Mouse (Mus musculus): ENCODE results near the gene 2810459M11Rik.

DNA sequence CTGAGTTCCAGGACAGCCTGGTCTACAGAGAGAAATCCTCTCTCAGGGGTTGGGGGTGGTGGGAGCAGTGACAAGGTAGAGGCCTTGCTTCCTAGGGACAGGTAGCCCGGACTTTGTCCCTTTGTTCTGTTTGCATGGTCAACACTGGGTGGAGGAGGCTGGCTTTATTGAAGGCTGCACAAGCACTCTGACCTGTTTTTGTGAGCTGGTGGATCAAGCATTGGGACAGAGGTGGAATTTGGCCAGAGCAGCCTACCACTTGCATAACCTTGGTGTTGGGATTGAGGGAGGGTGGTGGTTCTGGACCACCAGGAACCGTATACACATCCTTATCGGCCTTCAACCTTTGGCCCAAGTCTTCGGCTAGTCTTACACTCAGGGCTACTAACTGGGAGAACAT, 10.6 kb downstream of the 2810459M11Rik start:
- TF ChIP-seq CTCF (IDR thresholded peaks at IDR 0.05; ENCODE audit: low read depth, low read length) (no peak), EP300 (IDR thresholded peaks at IDR 0.05; ENCODE audit: insufficient read depth, low read depth, low read length) (no peak), POLR2A (IDR thresholded peaks at IDR 0.05; ENCODE audit: insufficient read depth, low read length) (no peak)

Data from ES-Bruce4 (cell line).